8 mouse cellular contexts compared by ENCODE assay signal in the genomic region with DNA sequence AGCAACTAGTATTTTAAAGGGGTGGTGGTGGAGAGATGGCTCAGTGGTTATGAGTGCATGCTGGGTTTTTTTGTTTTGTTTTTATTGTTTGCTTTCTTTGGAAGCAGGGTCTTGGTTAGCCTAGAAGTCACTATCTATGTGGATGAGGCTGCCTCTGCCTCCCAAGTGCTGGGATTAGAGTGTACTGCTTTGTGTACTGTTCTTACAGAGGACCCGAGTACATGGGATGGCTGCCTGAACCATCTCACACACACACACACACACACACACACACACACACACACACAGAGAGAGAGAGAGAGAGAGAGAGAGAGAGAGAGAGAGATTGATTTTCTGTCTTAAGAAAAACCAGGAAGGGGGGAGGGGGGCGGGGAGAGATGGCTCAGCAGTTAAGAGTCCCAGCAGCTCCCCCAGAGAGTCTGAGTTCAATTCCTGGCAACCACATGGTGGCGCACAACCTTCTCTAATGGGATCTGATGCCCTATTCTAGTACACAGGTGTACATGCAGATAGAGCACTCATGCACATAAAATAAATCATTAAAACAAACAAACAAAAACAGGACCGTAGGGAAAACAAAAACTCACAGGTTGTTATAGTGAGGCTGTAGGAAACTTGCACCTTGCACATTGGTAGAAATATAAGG. TPM values are rescaled to one million over a fixed set of nuclear protein-coding genes. Genes with fewer than 3 reads are reported as not detected.
A peak's percentile ranks its signal among the peaks of the same experiment; 100 is the strongest.
DNase-seq lines count a peak whose midpoint lies in the region; ATAC-seq lines count a peak whose summit lies in the region.

No protein-coding gene starts in this region.

- ATAC-seq in common myeloid progenitor, adult 5-6 weeks (replicated peaks; ENCODE audit: low read depth, poor library complexity, severe bottlenecking), result peak; percentile 52; the same call in 1 of the 2 replicates
- peak; percentile 72; the same call in 1 of the 2 replicates for ATAC-seq in hindbrain, embryonic 14.5 days (ENCODE audit: low FRiP score)
- ATAC-seq in liver, embryonic 11.5 days (replicated peaks; ENCODE audit: low FRiP score), result peak; percentile 72
- ATAC-seq in neural tube, embryonic 13.5 days (ENCODE audit: low read depth), result peak; percentile 71; the same call in 1 of the 2 replicates

- H3K4me3 ChIP-seq in hindbrain, embryonic 14.5 days (replicated peaks; ENCODE audit: low read length), result no peak overlapping the region
- no peak overlapping the region for H3K4me3 ChIP-seq in liver, embryonic 11.5 days (ENCODE audit: low read depth, low read length)
- H3K4me3 ChIP-seq in neural tube, embryonic 13.5 days, result no peak overlapping the region

- DNase-seq in layer of hippocampus, adult 11-12 months (ENCODE audit: low spot score), result peak; percentile 47
- no peak for DNase-seq in layer of hippocampus, adult 9-11 months
- DNase-seq in MEL-GATA-1-ER (ENCODE audit: extremely low read depth, low read depth), result peak; percentile 19
- peak; percentile 65 for DNase-seq in hindbrain, embryonic 14.5 days (ENCODE audit: low spot score)
- DNase-seq in liver, embryonic 11.5 days (ENCODE audit: low spot score), result no peak
- peak; percentile 57 for DNase-seq in yolk sac, embryonic 10.5 days (ENCODE audit: low spot score)

- no peaks in the 10 kb centered on the region for H3K4me1 ChIP-seq in hindbrain, embryonic 14.5 days (replicated peaks; ENCODE audit: control insufficient read depth, insufficient read depth, low read length)
- H3K4me1 ChIP-seq in liver, embryonic 11.5 days (replicated peaks; ENCODE audit: control insufficient read depth, insufficient read depth, low read length), result peaks cover 7% of the 10 kb centered on the region
- no peaks in the 10 kb centered on the region for H3K4me1 ChIP-seq in neural tube, embryonic 13.5 days (replicated peaks)

- no peak overlapping the region for H3K27ac ChIP-seq in hindbrain, embryonic 14.5 days
- no peak overlapping the region for H3K27ac ChIP-seq in liver, embryonic 11.5 days (ENCODE audit: low read depth, low read length)
- no peak overlapping the region for H3K27ac ChIP-seq in neural tube, embryonic 13.5 days (replicated peaks)

- H3K9me3 ChIP-seq in hindbrain, embryonic 14.5 days (ENCODE audit: control insufficient read depth, low read length), result no peaks in the 10 kb centered on the region
- H3K9me3 ChIP-seq in liver, embryonic 11.5 days (ENCODE audit: control insufficient read depth, low read length), result no peaks in the 10 kb centered on the region
- no peaks in the 10 kb centered on the region for H3K9me3 ChIP-seq in neural tube, embryonic 13.5 days

- H3K36me3 ChIP-seq in hindbrain, embryonic 14.5 days (replicated peaks; ENCODE audit: control insufficient read depth, insufficient read depth), result peaks cover 5% of the 10 kb centered on the region; the same call in 1 of the 2 replicates
- H3K36me3 ChIP-seq in liver, embryonic 11.5 days (ENCODE audit: control insufficient read depth, insufficient read depth, low read length), result peaks cover 4% of the 10 kb centered on the region; the same call in 1 of the 2 replicates
- peaks cover 9% of the 10 kb centered on the region for H3K36me3 ChIP-seq in neural tube, embryonic 13.5 days

- H3K27me3 ChIP-seq in hindbrain, embryonic 14.5 days (ENCODE audit: control insufficient read depth, insufficient read depth, low read length), result no peaks in the 10 kb centered on the region
- H3K27me3 ChIP-seq in liver, embryonic 11.5 days (replicated peaks; ENCODE audit: control insufficient read depth, insufficient read depth, low read length), result no peaks in the 10 kb centered on the region
- no peaks in the 10 kb centered on the region for H3K27me3 ChIP-seq in neural tube, embryonic 13.5 days

- H3K4me2 ChIP-seq in hindbrain, embryonic 14.5 days (replicated peaks), result no peak overlapping the region
- H3K4me2 ChIP-seq in liver, embryonic 11.5 days, result no peak overlapping the region
- H3K4me2 ChIP-seq in neural tube, embryonic 13.5 days, result no peak overlapping the region

- WGBS in hindbrain, embryonic 14.5 days, result 23% methylated on average over 4 of the region's 4 CpGs
- 26% methylated on average over 4 of the region's 4 CpGs for WGBS in liver, embryonic 11.5 days
- 29% methylated on average over 4 of the region's 4 CpGs for WGBS in neural tube, embryonic 13.5 days

- no peak overlapping the region for H3K9ac ChIP-seq in hindbrain, embryonic 14.5 days
- H3K9ac ChIP-seq in liver, embryonic 11.5 days (ENCODE audit: low read depth, low read length), result no peak overlapping the region
- H3K9ac ChIP-seq in neural tube, embryonic 13.5 days, result no peak overlapping the region

RNA-seq across cellular contexts. Expression of gene Tmem86b, which starts 7.6 kb away (rescaled TPM):
- total RNA-seq in common myeloid progenitor, adult 5-6 weeks (2017), result 8.6 and 18.7 TPM in 2 replicates
- 2.0 and 2.7 TPM in 2 replicates for polyA plus RNA-seq in hindbrain, embryonic 14.5 days (2014; fragmentation: Nextera tagmentation; extraction: Ambion mirVana)
- 12.9 and 18.0 TPM in 2 replicates for polyA plus RNA-seq in liver, embryonic 11.5 days (2014; fragmentation: Nextera tagmentation; extraction: Ambion mirVana)
- polyA plus RNA-seq in neural tube, embryonic 13.5 days (2015; fragmentation: Nextera tagmentation; extraction: Ambion mirVana), result 2.4 and 3.5 TPM in 2 replicates

RNA-seq across cellular contexts. Expression of gene Ptprh, which starts 19.8 kb away (rescaled TPM):
- not detected in 2 replicates for total RNA-seq in common myeloid progenitor, adult 5-6 weeks (2017)
- polyA plus RNA-seq in hindbrain, embryonic 14.5 days (2014; fragmentation: Nextera tagmentation; extraction: Ambion mirVana), result 0.17 and 0.55 TPM in 2 replicates
- polyA plus RNA-seq in liver, embryonic 11.5 days (2014; fragmentation: Nextera tagmentation; extraction: Ambion mirVana), result not detected in 2 replicates
- 0.26 and 0.31 TPM in 2 replicates for polyA plus RNA-seq in neural tube, embryonic 13.5 days (2015; fragmentation: Nextera tagmentation; extraction: Ambion mirVana)

RNA-seq across cellular contexts. Expression of gene Ppp6r1, which starts 35.2 kb away (rescaled TPM):
- total RNA-seq in common myeloid progenitor, adult 5-6 weeks (2017), result 142 and 149 TPM in 2 replicates
- polyA plus RNA-seq in hindbrain, embryonic 14.5 days (2014; fragmentation: Nextera tagmentation; extraction: Ambion mirVana), result 6.2 and 8.4 TPM in 2 replicates
- polyA plus RNA-seq in liver, embryonic 11.5 days (2014; fragmentation: Nextera tagmentation; extraction: Ambion mirVana), result 5.6 and 6.6 TPM in 2 replicates
- 10.3 TPM in 2 replicates for polyA plus RNA-seq in neural tube, embryonic 13.5 days (2015; fragmentation: Nextera tagmentation; extraction: Ambion mirVana)

Comparison
In these comparisons a context has a peak if more than half of its experiments do, and no peak if none do; other contexts are left out.
1. DNase-seq: peak in layer of hippocampus, adult 11-12 months (single experiment), MEL-GATA-1-ER (single experiment), hindbrain, embryonic 14.5 days (single experiment) and yolk sac, embryonic 10.5 days (single experiment); none in layer of hippocampus, adult 9-11 months (single experiment) and liver, embryonic 11.5 days (single experiment).
2. Peak in every context shown above with its lines, with median percentiles within 50 percentile points of each other: ATAC-seq.